Mouse (Mus musculus): ENCODE data around the gene Nrip3.

GRCm38 (mm10) chr7:109752008-109752925 lies 29.6 kb downstream of the Nrip3 start, which contains the start of gene Tmem9b:
- TF ChIP-seq POLR2A (IDR thresholded peaks at IDR 0.05; ENCODE audit: borderline replicate concordance, low read depth, low read length) (no peak), CTCF (IDR thresholded peaks at IDR 0.05; ENCODE audit: low read depth, low read length) (no peak)

All from bone marrow macrophage, adult 2 months (primary cell).